Mouse (Mus musculus) CH12.LX (cell line): ENCODE results near the gene Haus3. TPM values are rescaled to one million over a fixed set of nuclear protein-coding genes. Genes with fewer than 3 reads are reported as not detected.

Source experiments
- DNase-seq: peaks from one replicate; pipeline ENCODE4 v3.0.0-alpha.2; 2013; ENCODE audit errors: extremely low read depth
- H3K27ac ChIP-seq: 2 replicates; pipeline ENCODE4 v1.5.1; 2012; ENCODE audit warnings: low read depth, mild to moderate bottlenecking, control low read depth, moderate library complexity; ENCODE audit not compliant: insufficient read depth
- H3K27me3 ChIP-seq: replicated peaks from 2 replicates; pipeline ENCODE3; 2012; ENCODE audit warnings: inconsistent platforms
- H3K36me3 ChIP-seq, 2 experiments: replicated peaks in 1 of 2; 2 replicates each; pipeline versions ENCODE3 to v1.6.1; 2012; ENCODE audit warnings: inconsistent platforms in 1 of 2, low read length in 1 of 2, mild to moderate bottlenecking in 1 of 2, mixed read lengths in 1 of 2, moderate library complexity in 1 of 2; ENCODE audit not compliant: control insufficient read depth in 1 of 2, insufficient read depth in 1 of 2
- H3K4me1 ChIP-seq, 2 experiments: 2 replicates each; pipeline ENCODE4 v1.6.1; 2012; ENCODE audit warnings: inconsistent platforms in 1 of 2, moderate library complexity in 1 of 2; ENCODE audit not compliant: insufficient read depth in 2 of 2, control insufficient read depth in 1 of 2
- H3K4me2 ChIP-seq: 2 replicates; pipeline ENCODE4 v1.6.1; 2012; ENCODE audit warnings: low read depth, mild to moderate bottlenecking, control low read depth; ENCODE audit not compliant: poor library complexity, insufficient read depth, severe bottlenecking
- H3K4me3 ChIP-seq, 3 experiments: fragments of 150-350 bp in 1 of 3; sonication (generic) in 1 of 3; replicated peaks in 1 of 3; 2 replicates each; pipeline versions ENCODE3 to v1.5.1; 2011 to 2012; ENCODE audit warnings: low read depth in 2 of 3, low read length in 2 of 3, mild to moderate bottlenecking in 2 of 3, moderate library complexity in 2 of 3, control low read depth in 1 of 3, improper control_type of control experiment in 1 of 3, inconsistent platforms in 1 of 3, mixed read lengths in 1 of 3; ENCODE audit not compliant: poor library complexity in 1 of 3
- H3K79me2 ChIP-seq: replicated peaks from 2 replicates; pipeline ENCODE4 v1.6.1; 2012; ENCODE audit warnings: mild to moderate bottlenecking, moderate library complexity; ENCODE audit not compliant: control insufficient read depth, poor library complexity, insufficient read depth, severe bottlenecking; ENCODE audit errors: extremely low read depth
- H3K9ac ChIP-seq: 2 replicates; pipeline ENCODE4 v1.6.1; 2012; ENCODE audit warnings: low read depth, mild to moderate bottlenecking, control low read depth, moderate library complexity; ENCODE audit not compliant: insufficient read depth
- H3K9me3 ChIP-seq: replicated peaks from 2 replicates; pipeline ENCODE3; 2012; ENCODE audit warnings: low read length, inconsistent platforms, mixed read lengths
- BHLHE40 ChIP-seq: IDR thresholded peaks from 2 replicates; pipeline ENCODE4 v1.6.1; 2011; ENCODE audit warnings: mild to moderate bottlenecking, low read depth, low read length, improper control_type of control experiment
- CHD2 ChIP-seq: IDR thresholded peaks from 2 replicates; pipeline ENCODE4 v1.6.1; 2011; ENCODE audit warnings: low read length, improper control_type of control experiment
- CTCF ChIP-seq, 2 experiments: IDR thresholded peaks in 1 of 2; conservative IDR thresholded peaks in 1 of 2; 2 replicates each; pipeline ENCODE4 v1.5.1; 2011 to 2012; ENCODE audit warnings: low read depth in 2 of 2, low read length in 2 of 2, improper control_type of control experiment in 1 of 2, inconsistent platforms in 1 of 2, mild to moderate bottlenecking in 1 of 2, moderate library complexity in 1 of 2
- E2F4 ChIP-seq: IDR thresholded peaks from 2 replicates; pipeline ENCODE4 v1.6.1; 2011; ENCODE audit warnings: low read depth, low read length, improper control_type of control experiment; ENCODE audit not compliant: insufficient replicate concordance
- ELF1 ChIP-seq: IDR thresholded peaks from 2 replicates; pipeline ENCODE4 v1.6.1; 2014; ENCODE audit warnings: low read depth, mild to moderate bottlenecking, inconsistent platforms, low read length, improper control_type of control experiment
- JUND ChIP-seq: conservative IDR thresholded peaks from 2 replicates; pipeline ENCODE4 v1.6.1; 2011; ENCODE audit warnings: low read depth, low read length, improper control_type of control experiment
- MAX ChIP-seq: IDR thresholded peaks from 2 replicates; pipeline ENCODE4 v1.6.1; 2011; ENCODE audit warnings: low read length, improper control_type of control experiment
- MXI1 ChIP-seq: IDR thresholded peaks from 2 replicates; pipeline ENCODE4 v1.6.1; 2011; ENCODE audit warnings: mild to moderate bottlenecking, low read depth, low read length, improper control_type of control experiment
- NELFE ChIP-seq: IDR thresholded peaks from 2 replicates; pipeline ENCODE4 v1.6.1; 2011; ENCODE audit warnings: low read depth, low read length, improper control_type of control experiment
- RCOR1 ChIP-seq: conservative IDR thresholded peaks from 2 replicates; pipeline ENCODE4 v1.6.1; 2012; ENCODE audit warnings: low read depth, mild to moderate bottlenecking, inconsistent platforms, low read length, improper control_type of control experiment
- SIN3A ChIP-seq: IDR thresholded peaks from 2 replicates; pipeline ENCODE4 v1.6.1; 2012; ENCODE audit warnings: low read length, improper control_type of control experiment, inconsistent platforms
- USF1 ChIP-seq: IDR thresholded peaks from 2 replicates; pipeline ENCODE4 v1.6.1; 2014; ENCODE audit warnings: low read depth, mild to moderate bottlenecking, inconsistent platforms, low read length, improper control_type of control experiment
- ZC3H11A ChIP-seq: IDR thresholded peaks from 2 replicates; pipeline ENCODE4 v1.6.1; 2012; ENCODE audit warnings: low read depth, mild to moderate bottlenecking, inconsistent platforms, low read length, improper control_type of control experiment
- ZKSCAN1 ChIP-seq: IDR thresholded peaks from 2 replicates; pipeline ENCODE4 v1.6.1; 2012; ENCODE audit warnings: low read depth, inconsistent platforms, low read length, improper control_type of control experiment, borderline replicate concordance
- dilution Hi-C: fragments of 300-500 bp; cut with MboI; formaldehyde crosslinking; loops from 2 replicates; pipeline ENCODE4 v1.14.3; 2020; ENCODE audit warnings: low sequenced_read_pairs; ENCODE audit not compliant: extremely low pct_unique_long_range_greater_than_20kb, extremely low pct_ligation_motif_present
- in situ Hi-C: fragments of 300-500 bp; cut with MboI; formaldehyde crosslinking; loops from 3 replicates; pipeline ENCODE4 v1.14.3; 2019; ENCODE audit warnings: low sequenced_read_pairs, low pct_ligation_motif_present, low pct_unique_long_range_greater_than_20kb, mixed read lengths
- polyA plus RNA-seq: library from polyadenylated mRNA; unstranded; fragments of >175 nt; gene quantifications from 2 replicates; pipeline ENCODE4 v1.2.1, GENCODE M21; 2012; ENCODE audit warnings: low read depth; ENCODE audit not compliant: insufficient read length
- total RNA-seq, 2 experiments: library from RNA; depleted of rRNA; stranded (reverse); fragments of 300-350 nt in 1 of 2; fragments of >200 nt in 1 of 2; gene quantifications; 2 replicates each; pipeline ENCODE4 v1.2.3; 2012 to 2014

Gene Haus3
- total and polyA plus RNA-seq, 3 experiments = 16.0 to 66.0 (median 51.5) TPM

- peak overlapping the region; percentile 67 for H3K9ac ChIP-seq
- in situ Hi-C loops = no loop called here
- H3K27ac ChIP-seq = no peak overlapping the region
- DNase-seq = no peak
- H3K4me3 ChIP-seq = peak overlapping the region; percentile 63 to 87 (median 70)
- TF ChIP-seq ZKSCAN1 = no peak
- TF ChIP-seq SIN3A = peak; percentile 74
- TF ChIP-seq MXI1 = peak; percentile 94
- TF ChIP-seq CHD2 = no peak
- TF ChIP-seq MAX = peak; percentile 39; the same call in 1 of the 2 replicates
- H3K9me3 ChIP-seq = no peaks in the 10 kb centered on the region
- peak overlapping the region; percentile 81 for H3K4me2 ChIP-seq
- dilution Hi-C loops = no loop called here
- H3K27me3 ChIP-seq = peaks cover 14% of the 10 kb centered on the region
- no peaks in the 10 kb centered on the region for H3K79me2 ChIP-seq
- H3K36me3 ChIP-seq = peaks cover 0 to 2% of the 10 kb centered on the region in 2 experiments
- peaks cover 28 to 49% of the 10 kb centered on the region in 2 experiments for H3K4me1 ChIP-seq
These were observed 17.6 kb upstream of the Haus3 start for GRCm38 (mm10) chr5:34186961-34187391.

- Histone ChIP-seq H3K79me2 (no peaks in the 10 kb centered on the region), H3K27ac (no peak overlapping the region), H3K4me1 (peaks cover 28 to 49% of the 10 kb centered on the region in 2 experiments), H3K9ac (peak overlapping the region; percentile 67), H3K4me3 (peak overlapping the region; percentile 63 to 87 (median 70)), H3K27me3 (peaks cover 14% of the 10 kb centered on the region), H3K36me3 (peaks cover 0 to 2% of the 10 kb centered on the region in 2 experiments), H3K4me2 (peak overlapping the region; percentile 81), H3K9me3 (no peaks in the 10 kb centered on the region)
- dilution Hi-C loops (no loop called here), in situ Hi-C loops (no loop called here)
- TF ChIP-seq USF1 (no peak), E2F4 (no peak), ZC3H11A (no peak), CTCF (conservative IDR thresholded peaks at IDR 0.05 in 1 of 2, IDR thresholded peaks at IDR 0.05 in 1 of 2; ENCODE audit: low read depth in 2 of 2, low read length in 2 of 2) (no peak), JUND (no peak), BHLHE40 (no peak), ELF1 (no peak)
- no peak for DNase-seq
These were observed 17.1 kb upstream of the Haus3 start for GRCm38 (mm10) chr5:34186391-34186790.

GRCm38 (mm10) chr5:34185791-34186190, 16.5 kb upstream of the Haus3 start:
- H3K36me3 ChIP-seq = peaks cover 0 to 2% of the 10 kb centered on the region in 2 experiments
- H3K9me3 ChIP-seq = no peaks in the 10 kb centered on the region
- H3K4me3 ChIP-seq = no peak overlapping the region
- H3K27ac ChIP-seq = no peak overlapping the region
- H3K9ac ChIP-seq = no peak overlapping the region
- no peak for TF ChIP-seq RCOR1
- TF ChIP-seq CHD2 = no peak
- no peak for TF ChIP-seq E2F4
- no peak for TF ChIP-seq NELFE
- H3K79me2 ChIP-seq = no peaks in the 10 kb centered on the region
- peaks cover 14% of the 10 kb centered on the region for H3K27me3 ChIP-seq
- H3K4me2 ChIP-seq = 0 out of 2 replicates have a peak overlapping the region, but pooled peaks have one; percentile 81
- peaks cover 28 to 46% of the 10 kb centered on the region in 2 experiments for H3K4me1 ChIP-seq
- dilution Hi-C loops = no loop called here
- in situ Hi-C loops = no loop called here
- DNase-seq = no peak
